ENCODE assay signal across 11 mouse cellular contexts in genomic region chr14:103844944-103845343, GRCm38 (mm10). TPM values are rescaled to one million over a fixed set of nuclear protein-coding genes. Genes with fewer than 3 reads are reported as not detected.
DNase-seq lines count a peak whose midpoint lies in the region; ATAC-seq lines count a peak whose summit lies in the region.
"Had no signal": no experiment of that assay in that cellular context is flagged by ENCODE, and none has a peak within 500 bp of the region (broad histone marks: within the 10 kb centered on the region; RNA-seq: fewer than 3 reads in every experiment).

No protein-coding gene starts in this region.

- peaks cover 0 to 6% of the 10 kb centered on the region in 2 experiments; a peak in 2 of 4 replicates for H3K4me1 ChIP-seq in heart, embryonic 14.5 days (ENCODE audit: control insufficient read depth in 2 of 2, insufficient read depth in 2 of 2, low read length in 2 of 2)
- peaks cover 2% of the 10 kb centered on the region; the same call in 1 of the 2 replicates for H3K4me1 ChIP-seq in brown adipose tissue, adult 24 weeks (ENCODE audit: control insufficient read depth, insufficient read depth, insufficient read length, low read length)
- H3K4me1 ChIP-seq in hindbrain, embryonic 14.5 days (replicated peaks; ENCODE audit: control insufficient read depth, insufficient read depth, low read length), result 0 out of 2 replicates have a peak, but pooled peaks cover 5% of the 10 kb centered on the region
- peaks cover 5% of the 10 kb centered on the region for H3K4me1 ChIP-seq in midbrain, embryonic 16.5 days (ENCODE audit: control insufficient read depth, insufficient read depth, low read length)

- 0 out of 4 replicates have a peak overlapping the region, but pooled peaks have one; percentile 9 to 70 for H3K27ac ChIP-seq in heart, embryonic 14.5 days (replicated peaks in 1 of 2; ENCODE audit: control insufficient read depth in 1 of 2, insufficient read depth in 1 of 2, low read depth in 2 of 2, low read length in 2 of 2)
- peak overlapping the region; percentile 87 for H3K27ac ChIP-seq in brown adipose tissue, adult 24 weeks (replicated peaks; ENCODE audit: low read depth, low read length)
- H3K27ac ChIP-seq in hindbrain, embryonic 14.5 days, result peak overlapping the region; percentile 67; the same call in 1 of the 2 replicates
- H3K27ac ChIP-seq in midbrain, embryonic 16.5 days (ENCODE audit: low read length), result peak overlapping the region; percentile 38
- H3K27ac ChIP-seq: limb, embryonic 10.5 days had no signal

- H3K36me3 ChIP-seq in heart, embryonic 14.5 days (ENCODE audit: control insufficient read depth, insufficient read depth, low read length), result no peaks in the 10 kb centered on the region
- H3K36me3 ChIP-seq in hindbrain, embryonic 14.5 days (replicated peaks; ENCODE audit: control insufficient read depth, insufficient read depth), result no peaks in the 10 kb centered on the region
- no peaks in the 10 kb centered on the region for H3K36me3 ChIP-seq in midbrain, embryonic 16.5 days (ENCODE audit: control insufficient read depth, insufficient read depth, low read length)
- H3K36me3 ChIP-seq: limb, embryonic 10.5 days had no signal

- H3K4me3 ChIP-seq in heart, embryonic 14.5 days (ENCODE audit: control insufficient read depth in 1 of 2, insufficient read depth in 1 of 2, low read depth in 1 of 2, low read length in 2 of 2), result no peak overlapping the region
- 0 out of 2 replicates have a peak overlapping the region, but pooled peaks have one; percentile 67 for H3K4me3 ChIP-seq in brown adipose tissue, adult 24 weeks (ENCODE audit: insufficient read depth, low read depth, low read length)
- H3K4me3 ChIP-seq in hindbrain, embryonic 14.5 days (replicated peaks; ENCODE audit: low read length), result 0 out of 2 replicates have a peak overlapping the region, but pooled peaks have one; percentile 44
- H3K4me3 ChIP-seq in midbrain, embryonic 16.5 days (ENCODE audit: low read depth, low read length), result no peak overlapping the region

- no peak for ATAC-seq in heart, embryonic 14.5 days (ENCODE audit: insufficient number of reproducible peaks, insufficient read depth, low FRiP score, low read depth)
- ATAC-seq in hindbrain, embryonic 14.5 days (ENCODE audit: low FRiP score), result no peak
- ATAC-seq in midbrain, embryonic 16.5 days, result no peak
- no peak for ATAC-seq in megakaryocyte, adult 5-6 weeks (ENCODE audit: poor library complexity, severe bottlenecking)
- no peak for ATAC-seq in activated CD4-positive, CD25-positive, alpha-beta regulatory T cell, adult 4 months

- H3K9ac ChIP-seq in heart, embryonic 14.5 days (ENCODE audit: low read length), result no peak overlapping the region
- 0 out of 2 replicates have a peak overlapping the region, but pooled peaks have one; percentile 56 for H3K9ac ChIP-seq in hindbrain, embryonic 14.5 days
- no peak overlapping the region for H3K9ac ChIP-seq in midbrain, embryonic 16.5 days (ENCODE audit: low read depth, low read length)

- no peaks in the 10 kb centered on the region for H3K27me3 ChIP-seq in heart, embryonic 14.5 days (ENCODE audit: control insufficient read depth, insufficient read depth, low read length)
- H3K27me3 ChIP-seq in hindbrain, embryonic 14.5 days (ENCODE audit: control insufficient read depth, insufficient read depth, low read length), result 0 out of 2 replicates have a peak, but pooled peaks cover 3% of the 10 kb centered on the region
- H3K27me3 ChIP-seq in midbrain, embryonic 16.5 days (ENCODE audit: control insufficient read depth, insufficient read depth, low read depth, low read length), result no peaks in the 10 kb centered on the region

- 74% methylated on average over 7 of the region's 7 CpGs for WGBS in heart, embryonic 14.5 days
- 35% methylated on average over 7 of the region's 7 CpGs for WGBS in hindbrain, embryonic 14.5 days
- WGBS in midbrain, embryonic 16.5 days, result 26% methylated on average over 7 of the region's 7 CpGs

- peak overlapping the region; percentile 85 for H3K4me2 ChIP-seq in heart, embryonic 14.5 days (ENCODE audit: low read length)
- H3K4me2 ChIP-seq in hindbrain, embryonic 14.5 days (replicated peaks), result peak overlapping the region; percentile 94
- H3K4me2 ChIP-seq in midbrain, embryonic 16.5 days (ENCODE audit: low read length), result peak overlapping the region; percentile 94

- H3K9me3 ChIP-seq in heart, embryonic 14.5 days (ENCODE audit: control insufficient read depth, low read length), result no peaks in the 10 kb centered on the region
- no peaks in the 10 kb centered on the region for H3K9me3 ChIP-seq in hindbrain, embryonic 14.5 days (ENCODE audit: control insufficient read depth, low read length)
- no peaks in the 10 kb centered on the region for H3K9me3 ChIP-seq in midbrain, embryonic 16.5 days (replicated peaks; ENCODE audit: control insufficient read depth, low read length, poor library complexity, severe bottlenecking)
- H3K9me3 ChIP-seq: limb, embryonic 10.5 days had no signal

- no peak for DNase-seq in heart, adult 8-10 months (ENCODE audit: low spot score)
- no peak for DNase-seq in hindbrain, embryonic 14.5 days (ENCODE audit: low spot score)
- DNase-seq: cerebellum, adult 2 months; thymus, postnatal 25 days had no signal

RNA-seq across cellular contexts. Expression of gene Ednrb, which starts 0.7 kb away (rescaled TPM):
- 107 and 114 TPM in 2 replicates for polyA plus RNA-seq in heart, embryonic 14.5 days (2014; fragmentation: Nextera tagmentation; extraction: Ambion mirVana)
- 10 to 100 TPM; 12.3 to 15.2 (median 14.0) TPM for total RNA-seq in heart, adult 8-10 months (2022)
- 11.8 and 12.6 TPM in 2 replicates for polyA plus RNA-seq in brown adipose tissue, adult 24 weeks (2012; ENCODE audit: insufficient read depth, insufficient read length, missing spikeins)
- 135 and 151 TPM in 2 replicates for polyA plus RNA-seq in hindbrain, embryonic 14.5 days (2014; fragmentation: Nextera tagmentation; extraction: Ambion mirVana)
- 81.5 and 114 TPM in 2 replicates for polyA plus RNA-seq in midbrain, embryonic 16.5 days (2015; fragmentation: Nextera tagmentation; extraction: Ambion mirVana)
- total RNA-seq in megakaryocyte, adult 5-6 weeks (2015), result 3.1 and 4.8 TPM in 2 replicates
- total RNA-seq in megakaryocyte, adult 5-6 weeks (2017), result 2.8 and 4.1 TPM in 2 replicates
- polyA plus RNA-seq in activated CD4-positive, CD25-positive, alpha-beta regulatory T cell, adult 4 months (2017; shearing (Covaris generic)), result not detected
- total RNA-seq: monocyte, adult 5-6 weeks had no signal

Comparison
In these comparisons a context has a peak if more than half of its experiments do, and no peak if none do; other contexts are left out.
1. H3K4me3 ChIP-seq: peak in brown adipose tissue, adult 24 weeks (single experiment) and hindbrain, embryonic 14.5 days (single experiment); none in heart, embryonic 14.5 days (0 of 2) and midbrain, embryonic 16.5 days (single experiment).
2. RNA of gene Ednrb, which starts 0.7 kb away (polyA plus RNA-seq): 135 to 151 TPM in hindbrain, embryonic 14.5 days, 107 to 114 TPM in heart, embryonic 14.5 days, 81.5 to 114 TPM in midbrain, embryonic 16.5 days and 11.8 to 12.6 TPM in brown adipose tissue, adult 24 weeks; not detected in activated CD4-positive, CD25-positive, alpha-beta regulatory T cell, adult 4 months; every median in the first group is over 10 times any median in the second.
3. Peak in every context shown above with its lines, with median percentiles within 50 percentile points of each other: H3K27ac ChIP-seq and H3K4me2 ChIP-seq.